Mouse (Mus musculus): ENCODE data around the gene Etd.
"Not testable (repeated sequence)": the region's sequence is repeated elsewhere in the genome, so short reads cannot be mapped to it uniquely, and the experiment has no call there.

The Etd gene

GRCm38 (mm10) chrX:53434618-53435017 lies at the start of gene Etd:
Gene Etd (plus strand): TSS chrX:53434918.
- DNase-seq (ENCODE audit: low read depth in 2 of 2, low spot score in 2 of 2), result no peak

GRCm38 (mm10) chrX:53386362-53386761 lies 48.4 kb upstream of the Etd start:
- DNase-seq (ENCODE audit: low read depth in 2 of 2, low spot score in 2 of 2), result no peak

- no peak for DNase-seq (ENCODE audit: low read depth in 2 of 2, low spot score in 2 of 2)
Observed at GRCm38 (mm10) chrX:53432888-53433287, 1.8 kb upstream of the Etd start.

GRCm38 (mm10) chrX:53459573-53459972 lies 24.9 kb downstream of the Etd start:
- no peak for DNase-seq (ENCODE audit: low read depth in 2 of 2, low spot score in 2 of 2)

GRCm38 (mm10) chrX:53464194-53464593 lies 29.5 kb downstream of the Etd start:
- DNase-seq (ENCODE audit: low read depth in 2 of 2, low spot score in 2 of 2), result not testable (repeated sequence)

Data from CD8-positive naive resting alpha-beta T cell, adult 2 months (primary cell).